Mouse (Mus musculus) liver, embryonic 12.5 days (tissue): ENCODE data around the gene D430041D05Rik. TPM values are rescaled to one million over a fixed set of nuclear protein-coding genes. Genes with fewer than 3 reads are reported as not detected.
A peak's percentile ranks its signal among the peaks of the same experiment; 100 is the strongest.
"Not testable (repeated sequence)": the region's sequence is repeated elsewhere in the genome, so short reads cannot be mapped to it uniquely, and the experiment has no call there.

ENCODE experiments used
- ATAC-seq: fragments of 200-750 bp; cut with Nextera tagmentation; 2 replicates; pipeline ENCODE4 v1.8.0; 2017; ENCODE audit warnings: moderate number of reproducible peaks, mild to moderate bottlenecking, moderate library complexity
- H3K27ac ChIP-seq: fragments of 300-500 bp; sonication (generic); 2 replicates; pipeline ENCODE4 v1.5.1; 2016; ENCODE audit warnings: mild to moderate bottlenecking
- H3K27me3 ChIP-seq: fragments of 300-500 bp; sonication (generic); replicated peaks from 2 replicates; pipeline ENCODE4 v1.6.1; 2016; ENCODE audit warnings: mild to moderate bottlenecking, moderate library complexity
- H3K36me3 ChIP-seq: fragments of 300-500 bp; sonication (generic); 2 replicates; pipeline ENCODE4 v1.6.1; 2016; ENCODE audit warnings: mild to moderate bottlenecking, moderate library complexity
- H3K4me1 ChIP-seq: fragments of 300-500 bp; sonication (generic); 2 replicates; pipeline ENCODE4 v1.6.1; 2016
- H3K4me2 ChIP-seq: fragments of 300-500 bp; sonication (generic); 2 replicates; pipeline ENCODE4 v1.6.1; 2016; ENCODE audit warnings: mild to moderate bottlenecking, moderate library complexity
- H3K4me3 ChIP-seq: fragments of 300-500 bp; sonication (generic); 2 replicates; pipeline ENCODE4 v1.5.1; 2016; ENCODE audit warnings: mild to moderate bottlenecking, moderate library complexity
- H3K9ac ChIP-seq: fragments of 300-500 bp; sonication (generic); 2 replicates; pipeline ENCODE4 v1.6.1; 2016; ENCODE audit warnings: mild to moderate bottlenecking, moderate library complexity
- H3K9me3 ChIP-seq: fragments of 300-500 bp; sonication (generic); replicated peaks from 2 replicates; pipeline ENCODE4 v1.6.1; 2016; ENCODE audit warnings: mild to moderate bottlenecking, moderate library complexity
- WGBS: fragments of 180-500 bp; shearing (Covaris S2); methylation state at CpG from one replicate; pipeline ENCODE4 v1.1.7; 2016; ENCODE audit not compliant: insufficient replicate concordance; 5-methylcytosine and 5-hydroxymethylcytosine counted together
- polyA plus RNA-seq: library from polyadenylated mRNA; unstranded; fragments of >200 nt; fragmentation: Nextera tagmentation; extraction: Ambion mirVana; gene quantifications from 2 replicates; pipeline ENCODE4 v1.2.1, GENCODE M21; 2016

D430041D05Rik gene
- polyA plus RNA-seq, 1 experiment from 2014 or later: 0.02 TPM

- H3K9me3 ChIP-seq: no peaks in the 10 kb centered on the region
- WGBS: 78% methylated on average over 6 of the region's 6 CpGs
- peaks cover 68% of the 10 kb centered on the region for H3K4me1 ChIP-seq
- H3K36me3 ChIP-seq: peaks cover 14% of the 10 kb centered on the region
- no peak overlapping the region for H3K4me2 ChIP-seq
- no peak overlapping the region for H3K4me3 ChIP-seq
- H3K9ac ChIP-seq: peak overlapping the region; percentile 97; the same call in 1 of the 2 replicates
- no peak for ATAC-seq
- peak overlapping the region; percentile 99 for H3K27ac ChIP-seq
- H3K27me3 ChIP-seq: peaks cover 3% of the 10 kb centered on the region; the same call in 1 of the 2 replicates
These were observed 290.5 kb downstream of the D430041D05Rik start for GRCm38 (mm10) chr2:104120312-104120711.

- Histone ChIP-seq H3K9me3 (no peaks in the 10 kb centered on the region), H3K36me3 (peaks cover 21% of the 10 kb centered on the region), H3K27ac (peak overlapping the region; percentile 99; the same call in 1 of the 2 replicates), H3K4me2 (no peak overlapping the region), H3K4me1 (peaks cover 62% of the 10 kb centered on the region), H3K9ac (no peak overlapping the region), H3K4me3 (no peak overlapping the region), H3K27me3 (no peaks in the 10 kb centered on the region)
- no peak for ATAC-seq
- 84% methylated on average over 1 of the region's 1 CpGs for WGBS
These were observed 291.7 kb downstream of the D430041D05Rik start for GRCm38 (mm10) chr2:104119097-104119496.

GRCm38 (mm10) chr2:104117173-104117572 lies 293.6 kb downstream of the D430041D05Rik start:
- H3K27ac ChIP-seq: peak overlapping the region; percentile 36; the same call in 1 of the 2 replicates
- not testable (repeated sequence) for ATAC-seq, H3K4me3 ChIP-seq, H3K4me2 ChIP-seq, H3K27me3 ChIP-seq, H3K9me3 ChIP-seq, H3K9ac ChIP-seq
- peaks cover 37% of the 10 kb centered on the region for H3K36me3 ChIP-seq
- peaks cover 55% of the 10 kb centered on the region for H3K4me1 ChIP-seq

GRCm38 (mm10) chr2:104114898-104115297 lies 295.9 kb downstream of the D430041D05Rik start:
- no peak for ATAC-seq
- H3K4me1 ChIP-seq: peaks cover 44% of the 10 kb centered on the region
- H3K9ac ChIP-seq: no peak overlapping the region
- WGBS: 87% methylated on average over 3 of the region's 3 CpGs
- peaks cover 48% of the 10 kb centered on the region for H3K36me3 ChIP-seq
- H3K27ac ChIP-seq: no peak overlapping the region
- no peaks in the 10 kb centered on the region for H3K9me3 ChIP-seq
- H3K4me3 ChIP-seq: no peak overlapping the region
- H3K27me3 ChIP-seq: no peaks in the 10 kb centered on the region
- no peak overlapping the region for H3K4me2 ChIP-seq

GRCm38 (mm10) chr2:104113563-104113962 lies 297.2 kb downstream of the D430041D05Rik start:
- not testable (repeated sequence) for H3K27me3 ChIP-seq, H3K27ac ChIP-seq, H3K4me2 ChIP-seq, H3K9me3 ChIP-seq, H3K4me3 ChIP-seq, H3K9ac ChIP-seq
- Histone ChIP-seq H3K36me3 (peaks cover 51% of the 10 kb centered on the region), H3K4me1 (peaks cover 40% of the 10 kb centered on the region)
- ATAC-seq: peak; percentile 55

- H3K9me3 ChIP-seq: not testable (repeated sequence)
- WGBS: no CpG with 5 or more reads among the region's 1 CpGs
These were observed 299.5 kb downstream of the D430041D05Rik start for GRCm38 (mm10) chr2:104111170-104111797.

GRCm38 (mm10) chr2:104110031-104110430 lies 300.8 kb downstream of the D430041D05Rik start:
- Histone ChIP-seq H3K9me3 (no peaks in the 10 kb centered on the region), H3K9ac (no peak overlapping the region), H3K27me3 (no peaks in the 10 kb centered on the region), H3K4me1 (peaks cover 47% of the 10 kb centered on the region), H3K36me3 (peaks cover 59% of the 10 kb centered on the region), H3K27ac (peak overlapping the region; percentile 55), H3K4me2 (0 out of 2 replicates have a peak overlapping the region, but pooled peaks have one; percentile 2), H3K4me3 (no peak overlapping the region)
- WGBS: 62% methylated on average over 4 of the region's 4 CpGs
- ATAC-seq: no peak

More at GRCm38 (mm10) chr2:104111170-104111797, 299.5 kb downstream of the D430041D05Rik start:
- H3K4me2 ChIP-seq, ATAC-seq, H3K9ac ChIP-seq, H3K27me3 ChIP-seq, H3K27ac ChIP-seq, H3K4me3 ChIP-seq: not testable (repeated sequence)
- H3K36me3 ChIP-seq: peaks cover 52% of the 10 kb centered on the region
- peaks cover 43% of the 10 kb centered on the region for H3K4me1 ChIP-seq

GRCm38 (mm10) chr2:104109528-104109927 lies 301.3 kb downstream of the D430041D05Rik start:
- peak overlapping the region; percentile 2; the same call in 1 of the 2 replicates for H3K4me2 ChIP-seq
- H3K36me3 ChIP-seq: peaks cover 58% of the 10 kb centered on the region
- WGBS: 35% methylated on average over 2 of the region's 2 CpGs
- peak; percentile 29 for ATAC-seq
- H3K27me3 ChIP-seq: no peaks in the 10 kb centered on the region
- no peak overlapping the region for H3K4me3 ChIP-seq
- H3K4me1 ChIP-seq: peaks cover 51% of the 10 kb centered on the region
- H3K9ac ChIP-seq: peak overlapping the region; percentile 15; the same call in 1 of the 2 replicates
- peak overlapping the region; percentile 55 for H3K27ac ChIP-seq
- no peaks in the 10 kb centered on the region for H3K9me3 ChIP-seq

- not testable (repeated sequence) for H3K4me3 ChIP-seq, H3K9me3 ChIP-seq, ATAC-seq, H3K27me3 ChIP-seq, H3K9ac ChIP-seq
- Histone ChIP-seq H3K27ac (0 out of 2 replicates have a peak overlapping the region, but pooled peaks have one; percentile 55), H3K36me3 (peaks cover 60% of the 10 kb centered on the region), H3K4me1 (peaks cover 55% of the 10 kb centered on the region), H3K4me2 (peak overlapping the region; percentile 2; the same call in 1 of the 2 replicates)
- WGBS: 86% methylated on average over 2 of the region's 2 CpGs
These were observed 301.8 kb downstream of the D430041D05Rik start for GRCm38 (mm10) chr2:104109021-104109420.

- Histone ChIP-seq H3K4me3 (no peak overlapping the region), H3K36me3 (peaks cover 43% of the 10 kb centered on the region), H3K9ac (no peak overlapping the region), H3K27me3 (no peaks in the 10 kb centered on the region), H3K9me3 (no peaks in the 10 kb centered on the region), H3K4me2 (no peak overlapping the region), H3K27ac (peak overlapping the region; percentile 34; the same call in 1 of the 2 replicates), H3K4me1 (peaks cover 75% of the 10 kb centered on the region)
- ATAC-seq: no peak
- 74% methylated on average over 6 of the region's 6 CpGs for WGBS
These were observed 306.0 kb downstream of the D430041D05Rik start for GRCm38 (mm10) chr2:104104800-104105199.

GRCm38 (mm10) chr2:104099946-104100345 lies 310.9 kb downstream of the D430041D05Rik start:
- WGBS: 37% methylated on average over 1 of the region's 1 CpGs
- Histone ChIP-seq H3K27me3 (no peaks in the 10 kb centered on the region), H3K4me1 (peaks cover 86% of the 10 kb centered on the region), H3K36me3 (peaks cover 18% of the 10 kb centered on the region), H3K4me2 (peak overlapping the region; percentile 83), H3K9ac (peak overlapping the region; percentile 9; the same call in 1 of the 2 replicates), H3K9me3 (no peaks in the 10 kb centered on the region), H3K27ac (peak overlapping the region; percentile 97), H3K4me3 (peak overlapping the region; percentile 1; the same call in 1 of the 2 replicates)
- no peak for ATAC-seq

GRCm38 (mm10) chr2:104099231-104099585 lies 311.6 kb downstream of the D430041D05Rik start:
- Histone ChIP-seq H3K4me3 (peak overlapping the region; percentile 76), H3K36me3 (peaks cover 11% of the 10 kb centered on the region; the same call in 1 of the 2 replicates), H3K4me1 (peaks cover 81% of the 10 kb centered on the region), H3K9me3 (no peaks in the 10 kb centered on the region), H3K27me3 (no peaks in the 10 kb centered on the region), H3K4me2 (peak overlapping the region; percentile 83), H3K27ac (peak overlapping the region; percentile 97), H3K9ac (peak overlapping the region; percentile 62)
- WGBS: 80% methylated on average over 2 of the region's 2 CpGs
- ATAC-seq: no peak
